Mouse (Mus musculus) lung, postnatal 0 days (tissue): ENCODE data around the gene Carmil1. TPM values are rescaled to one million over a fixed set of nuclear protein-coding genes. Genes with fewer than 3 reads are reported as not detected.

Experiments
- ATAC-seq: fragments of 200-750 bp; cut with Nextera tagmentation; 2 replicates; pipeline ENCODE4 v1.8.0; 2017; ENCODE audit warnings: moderate library complexity
- DNase-seq: peaks from one replicate; pipeline ENCODE4 v3.0.0-alpha.2; 2016; ENCODE audit warnings: low spot score
- H3K27ac ChIP-seq: fragments of 300-500 bp; sonication (generic); 2 replicates; pipeline ENCODE4 v1.5.1; 2014; ENCODE audit warnings: antibody characterized with exemption, mild to moderate bottlenecking, low read length, mixed read lengths
- H3K27me3 ChIP-seq: fragments of 300-500 bp; sonication (generic); replicated peaks from 2 replicates; pipeline ENCODE4 v1.6.1; 2014; ENCODE audit warnings: low read length, mixed read lengths; ENCODE audit not compliant: insufficient read depth
- H3K36me3 ChIP-seq: fragments of 300-500 bp; sonication (generic); 2 replicates; pipeline ENCODE4 v1.6.1; 2014; ENCODE audit warnings: low read length, mixed read lengths; ENCODE audit not compliant: insufficient read depth
- H3K4me1 ChIP-seq: fragments of 300-500 bp; sonication (generic); 2 replicates; pipeline ENCODE4 v1.6.1; 2014; ENCODE audit warnings: antibody characterized with exemption, low read depth, low read length, mixed read lengths; ENCODE audit not compliant: insufficient read depth
- H3K4me2 ChIP-seq: fragments of 300-500 bp; sonication (generic); replicated peaks from 2 replicates; pipeline ENCODE4 v1.6.1; 2014; ENCODE audit warnings: low read depth, mild to moderate bottlenecking, low read length, moderate library complexity, mixed read lengths
- H3K4me3 ChIP-seq: fragments of 300-500 bp; sonication (generic); 2 replicates; pipeline ENCODE4 v1.5.1; 2014; ENCODE audit warnings: low read depth, low read length
- H3K9ac ChIP-seq: fragments of 300-500 bp; sonication (generic); replicated peaks from 2 replicates; pipeline ENCODE4 v1.6.1; 2014; ENCODE audit warnings: low read depth, mild to moderate bottlenecking
- H3K9me3 ChIP-seq: fragments of 300-500 bp; sonication (generic); 2 replicates; pipeline ENCODE4 v1.6.1; 2016; ENCODE audit warnings: low read length, mixed read lengths
- CTCF ChIP-seq: IDR thresholded peaks from 2 replicates; pipeline ENCODE4 v1.5.1; 2016; ENCODE audit warnings: antibody characterized with exemption, mild to moderate bottlenecking
- EP300 ChIP-seq: IDR thresholded peaks from 2 replicates; pipeline ENCODE4 v1.6.1; 2016; ENCODE audit warnings: antibody characterized with exemption, mild to moderate bottlenecking, control low read depth
- WGBS: fragments of 180-500 bp; shearing (Covaris S2); extraction: QIAGEN DNeasy Blood & Tissue Kit; methylation state at CpG from one replicate; pipeline ENCODE4 v1.1.7; 2014; 5-methylcytosine and 5-hydroxymethylcytosine counted together
- polyA plus RNA-seq: library from polyadenylated mRNA; unstranded; fragments of >200 nt; fragmentation: Nextera tagmentation; extraction: Ambion mirVana; gene quantifications from 2 replicates; pipeline ENCODE4 v1.2.1, GENCODE M21; 2015

Carmil1 gene
- polyA plus RNA-seq, 1 experiment from 2014 or later = 47.5 TPM

- Histone ChIP-seq H3K27ac (no peak overlapping the region), H3K9me3 (no peaks in the 10 kb centered on the region), H3K4me3 (no peak overlapping the region), H3K9ac (no peak overlapping the region), H3K4me2 (no peak overlapping the region), H3K4me1 (no peaks in the 10 kb centered on the region; the same call in 1 of the 2 replicates), H3K36me3 (no peaks in the 10 kb centered on the region), H3K27me3 (no peaks in the 10 kb centered on the region)
- TF ChIP-seq EP300 = no peak
- TF ChIP-seq CTCF = no peak
- DNase-seq = no peak
- ATAC-seq = no peak
- WGBS = 45% methylated on average over 10 of the region's 10 CpGs
Observed at GRCm38 (mm10) chr13:24154281-24155061, 126.1 kb downstream of the Carmil1 start.

GRCm38 (mm10) chr13:24152610-24153009 lies 128.0 kb downstream of the Carmil1 start:
- WGBS = 52% methylated on average over 7 of the region's 7 CpGs
- H3K36me3 ChIP-seq = no peaks in the 10 kb centered on the region
- H3K4me1 ChIP-seq = no peaks in the 10 kb centered on the region; the same call in 1 of the 2 replicates
- H3K4me2 ChIP-seq = no peak overlapping the region
- TF ChIP-seq CTCF (no peak), EP300 (peak; percentile 87)
- no peaks in the 10 kb centered on the region for H3K27me3 ChIP-seq
- H3K4me3 ChIP-seq = no peak overlapping the region
- DNase-seq (peak; percentile 56), ATAC-seq (peak; percentile 66)
- H3K9ac ChIP-seq = no peak overlapping the region
- H3K9me3 ChIP-seq = no peaks in the 10 kb centered on the region
- no peak overlapping the region for H3K27ac ChIP-seq

- no peak for TF ChIP-seq CTCF
- no peak for TF ChIP-seq EP300
Observed at GRCm38 (mm10) chr13:24151335-24151734, 129.3 kb downstream of the Carmil1 start.

GRCm38 (mm10) chr13:24148549-24148948 lies 132.0 kb downstream of the Carmil1 start:
- Histone ChIP-seq H3K4me1 (peaks cover 5% of the 10 kb centered on the region; the same call in 1 of the 2 replicates), H3K27me3 (no peaks in the 10 kb centered on the region), H3K9ac (no peak overlapping the region), H3K4me2 (no peak overlapping the region), H3K9me3 (no peaks in the 10 kb centered on the region), H3K27ac (no peak overlapping the region), H3K36me3 (no peaks in the 10 kb centered on the region), H3K4me3 (no peak overlapping the region)
- DNase-seq = peak; percentile 37
- WGBS = 63% methylated on average over 1 of the region's 1 CpGs
- no peak for TF ChIP-seq CTCF
- peak; percentile 71; the same call in 1 of the 2 replicates for TF ChIP-seq EP300
- peak; percentile 73 for ATAC-seq

More at GRCm38 (mm10) chr13:24151335-24151734, 129.3 kb downstream of the Carmil1 start:
- Histone ChIP-seq H3K9ac (no peak overlapping the region), H3K9me3 (no peaks in the 10 kb centered on the region), H3K4me2 (no peak overlapping the region), H3K27me3 (no peaks in the 10 kb centered on the region), H3K36me3 (no peaks in the 10 kb centered on the region), H3K27ac (no peak overlapping the region), H3K4me3 (no peak overlapping the region), H3K4me1 (no peaks in the 10 kb centered on the region; the same call in 1 of the 2 replicates)
- DNase-seq (no peak), ATAC-seq (no peak)
- WGBS = 81% methylated on average over 6 of the region's 6 CpGs

GRCm38 (mm10) chr13:24147006-24147405 lies 133.6 kb downstream of the Carmil1 start:
- no peaks in the 10 kb centered on the region for H3K36me3 ChIP-seq
- H3K4me1 ChIP-seq = peaks cover 5% of the 10 kb centered on the region; the same call in 1 of the 2 replicates
- no peak overlapping the region for H3K9ac ChIP-seq
- H3K27me3 ChIP-seq = no peaks in the 10 kb centered on the region
- DNase-seq (no peak), ATAC-seq (no peak)
- no peak overlapping the region for H3K4me3 ChIP-seq
- H3K27ac ChIP-seq = no peak overlapping the region
- no peaks in the 10 kb centered on the region for H3K9me3 ChIP-seq
- TF ChIP-seq EP300 = no peak
- no peak for TF ChIP-seq CTCF
- H3K4me2 ChIP-seq = no peak overlapping the region
- WGBS = 68% methylated on average over 3 of the region's 3 CpGs

- ATAC-seq (no peak), DNase-seq (no peak)
- Histone ChIP-seq H3K4me2 (no peak overlapping the region), H3K4me1 (peaks cover 5% of the 10 kb centered on the region; the same call in 1 of the 2 replicates), H3K27me3 (no peaks in the 10 kb centered on the region), H3K27ac (no peak overlapping the region), H3K9me3 (no peaks in the 10 kb centered on the region), H3K4me3 (no peak overlapping the region), H3K36me3 (no peaks in the 10 kb centered on the region), H3K9ac (no peak overlapping the region)
- WGBS = 86% methylated on average over 5 of the region's 5 CpGs
- TF ChIP-seq CTCF (no peak), EP300 (no peak)
Observed at GRCm38 (mm10) chr13:24146541-24146940, 134.1 kb downstream of the Carmil1 start.
